Mouse (Mus musculus): ENCODE measurements around the gene Slbp.

GRCm38 (mm10) chr5:33627968-33628367, 24.4 kb downstream of the Slbp start:
- no peak for TF ChIP-seq CTCF (IDR thresholded peaks at IDR 0.05; ENCODE audit: extremely low read depth, insufficient read length, insufficient replicate concordance, low read depth, low read length)
- TF ChIP-seq POLR2A (IDR thresholded peaks at IDR 0.05; ENCODE audit: low read depth, low read length): no peak

Measured in small intestine, adult 2 months (tissue).